Mouse (Mus musculus) limb, embryonic 11.5 days (tissue): ENCODE results near the gene Tmem79. TPM values are rescaled to one million over a fixed set of nuclear protein-coding genes. Genes with fewer than 3 reads are reported as not detected.
"Not testable (repeated sequence)": the region's sequence is repeated elsewhere in the genome, so short reads cannot be mapped to it uniquely, and the experiment has no call there.

ENCODE experiments used
- ATAC-seq: fragments of 200-750 bp; cut with Nextera tagmentation; 2 replicates; pipeline ENCODE4 v1.8.0; 2017; ENCODE audit warnings: low read depth; ENCODE audit not compliant: insufficient number of reproducible peaks, low FRiP score, low TSS enrichment
- DNase-seq: peaks from one replicate; pipeline ENCODE4 v3.0.0-alpha.2; 2015; ENCODE audit warnings: low spot score
- H3K27ac ChIP-seq: fragments of 300-500 bp; sonication (generic); replicated peaks from 2 replicates; pipeline ENCODE4 v1.5.1; 2014; ENCODE audit warnings: low read depth, mild to moderate bottlenecking, low read length
- H3K27me3 ChIP-seq: fragments of 300-500 bp; sonication (generic); 2 replicates; pipeline ENCODE4 v1.6.1; 2014; ENCODE audit warnings: mild to moderate bottlenecking, low read length, mixed read lengths; ENCODE audit not compliant: control insufficient read depth, insufficient read depth
- H3K36me3 ChIP-seq: fragments of 300-500 bp; sonication (generic); 2 replicates; pipeline ENCODE4 v1.6.1; 2014; ENCODE audit warnings: mild to moderate bottlenecking, low read length, moderate library complexity, mixed read lengths; ENCODE audit not compliant: control insufficient read depth, insufficient read depth
- H3K4me1 ChIP-seq: fragments of 300-500 bp; sonication (generic); 2 replicates; pipeline ENCODE4 v1.6.1; 2014; ENCODE audit warnings: low read length, mixed read lengths; ENCODE audit not compliant: control insufficient read depth, insufficient read depth
- H3K4me2 ChIP-seq: fragments of 300-500 bp; sonication (generic); 2 replicates; pipeline ENCODE4 v1.6.1; 2014; ENCODE audit warnings: low read depth, mild to moderate bottlenecking, moderate library complexity; ENCODE audit not compliant: severe bottlenecking
- H3K4me3 ChIP-seq: fragments of 300-500 bp; sonication (generic); 2 replicates; pipeline ENCODE4 v1.5.1; 2014; ENCODE audit warnings: low read depth, low read length
- H3K9ac ChIP-seq: fragments of 300-500 bp; sonication (generic); 2 replicates; pipeline ENCODE4 v1.6.1; 2014; ENCODE audit warnings: mild to moderate bottlenecking, low read length
- H3K9me3 ChIP-seq: fragments of 300-500 bp; sonication (generic); 2 replicates; pipeline ENCODE4 v1.6.1; 2016; ENCODE audit warnings: low read length; ENCODE audit not compliant: control insufficient read depth
- WGBS: fragments of 180-500 bp; shearing (Covaris S2); extraction: QIAGEN DNeasy Blood & Tissue Kit; methylation state at CpG from one replicate; pipeline ENCODE4 v1.1.7; 2014; 5-methylcytosine and 5-hydroxymethylcytosine counted together
- polyA plus RNA-seq: library from polyadenylated mRNA; unstranded; fragments of >200 nt; fragmentation: Nextera tagmentation; extraction: Ambion mirVana; gene quantifications from 2 replicates; pipeline ENCODE4 v1.2.1, GENCODE M21; 2014

Tmem79 gene
- polyA plus RNA-seq, 1 experiment from 2014 or later: 1.8 TPM

- not testable (repeated sequence) for DNase-seq, H3K27me3 ChIP-seq, H3K4me1 ChIP-seq, H3K4me2 ChIP-seq, H3K9ac ChIP-seq, H3K27ac ChIP-seq, H3K9me3 ChIP-seq, ATAC-seq, H3K4me3 ChIP-seq, H3K36me3 ChIP-seq
- WGBS: 95% methylated on average over 14 of the region's 14 CpGs
These were observed 51.0 kb downstream of the Tmem79 start for GRCm38 (mm10) chr3:88284815-88285564.

DNA sequence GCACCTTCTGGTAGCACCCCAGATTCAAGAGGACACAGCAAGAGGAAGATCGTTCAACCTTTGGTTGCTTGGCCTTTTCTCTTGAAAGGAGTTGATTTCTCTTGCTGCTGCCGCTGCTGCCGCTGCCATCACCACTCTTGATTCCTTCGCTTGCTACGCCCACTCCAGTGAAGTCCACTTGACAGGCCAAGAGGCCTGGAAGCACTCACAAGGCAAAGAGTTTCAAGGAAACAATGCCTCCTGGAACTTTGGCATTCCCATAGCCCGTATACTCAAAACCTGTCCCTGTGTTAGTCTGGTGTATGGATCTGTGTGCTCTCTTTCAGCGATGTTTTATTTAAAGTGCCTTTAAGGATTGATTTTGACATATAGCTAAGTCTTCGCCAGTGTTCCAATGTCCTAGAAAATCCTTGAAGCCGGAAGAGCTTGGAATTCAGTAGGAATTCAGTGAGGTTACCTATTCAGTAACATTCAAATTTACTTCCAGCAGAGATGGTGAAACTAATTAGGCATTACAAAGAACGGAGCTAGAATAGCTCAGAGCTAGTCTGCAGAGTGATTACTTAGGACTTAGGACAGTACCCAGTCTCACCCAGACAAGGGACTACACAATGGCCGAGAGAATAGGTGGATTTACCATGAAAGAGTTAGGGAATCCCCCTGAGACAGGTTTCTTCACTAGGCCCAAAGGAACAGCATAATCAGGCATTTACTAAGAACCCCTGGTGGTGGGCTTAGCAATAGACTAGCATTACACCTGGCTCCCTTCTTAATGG is 54.6 kb downstream of the Tmem79 start:
- not testable (repeated sequence) for H3K9ac ChIP-seq, ATAC-seq, H3K4me3 ChIP-seq, H3K4me1 ChIP-seq, H3K27ac ChIP-seq, H3K9me3 ChIP-seq, H3K36me3 ChIP-seq, H3K27me3 ChIP-seq, DNase-seq, H3K4me2 ChIP-seq
- WGBS: 76% methylated on average over 11 of the region's 11 CpGs

DNA sequence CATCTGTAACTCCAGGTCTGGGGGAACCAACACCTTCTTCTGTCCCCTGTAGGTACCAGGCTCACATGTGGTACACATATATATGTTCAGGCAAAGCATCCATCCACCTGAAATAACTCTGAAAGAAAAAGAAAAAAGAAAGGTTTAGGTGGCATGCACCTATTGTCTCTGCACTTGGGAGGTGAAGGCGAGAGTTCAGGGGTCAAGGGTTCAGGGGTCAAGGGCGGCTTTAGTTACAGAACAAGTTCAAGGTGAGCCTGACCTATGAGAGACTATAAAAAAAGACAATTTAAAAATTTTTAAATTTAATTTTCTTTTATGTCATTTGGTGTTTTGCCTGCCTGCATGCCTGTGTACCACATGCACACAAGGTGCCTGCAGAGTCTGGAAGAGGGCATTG is 55.9 kb downstream of the Tmem79 start:
- WGBS: 91% methylated on average over 2 of the region's 2 CpGs
- H3K4me3 ChIP-seq: no peak overlapping the region
- ATAC-seq: no peak
- no peaks in the 10 kb centered on the region for H3K36me3 ChIP-seq
- no peaks in the 10 kb centered on the region for H3K4me1 ChIP-seq
- H3K27ac ChIP-seq: no peak overlapping the region
- H3K4me2 ChIP-seq: no peak overlapping the region
- no peaks in the 10 kb centered on the region for H3K27me3 ChIP-seq
- no peak overlapping the region for H3K9ac ChIP-seq
- no peak for DNase-seq
- no peaks in the 10 kb centered on the region for H3K9me3 ChIP-seq

Other genes with a start within 250 kb of the Tmem79 start
- 12.6 and 14.3 TPM in 2 replicates for gene Mef2d, start 193.8 kb downstream of the Tmem79 start, polyA plus RNA-seq
- gene Rhbg, start 81.4 kb downstream of the Tmem79 start, polyA plus RNA-seq: 0.11 and 0.60 TPM in 2 replicates
- 0.37 and 0.59 TPM in 2 replicates for gene Gm38392, start 48.9 kb downstream of the Tmem79 start, polyA plus RNA-seq
- 11.9 TPM in 2 replicates for gene Tsacc, start 39.1 kb downstream of the Tmem79 start, polyA plus RNA-seq
- gene Cct3, start 39.0 kb downstream of the Tmem79 start, polyA plus RNA-seq: 764 and 785 TPM in 2 replicates
- gene Glmp, start 11.1 kb downstream of the Tmem79 start, polyA plus RNA-seq: 90.5 and 100 TPM in 2 replicates
- gene Smg5, start 112 bp upstream of the Tmem79 start, polyA plus RNA-seq: 44.9 and 49.0 TPM in 2 replicates
- gene Paqr6, start 28.4 kb upstream of the Tmem79 start, polyA plus RNA-seq: 1.1 and 1.8 TPM in 2 replicates
- not detected in 2 replicates for gene Bglap3, start 36.6 kb upstream of the Tmem79 start, polyA plus RNA-seq
- not detected in 2 replicates for gene Bglap2, start 42.6 kb upstream of the Tmem79 start, polyA plus RNA-seq
- not detected in 2 replicates for gene Bglap, start 48.3 kb upstream of the Tmem79 start, polyA plus RNA-seq
- 174 and 185 TPM in 2 replicates for gene Pmf1, start 74.2 kb upstream of the Tmem79 start, polyA plus RNA-seq
- gene Slc25a44, start 89.0 kb upstream of the Tmem79 start, polyA plus RNA-seq: 17.7 and 18.9 TPM in 2 replicates
- 5.4 and 5.7 TPM in 2 replicates for gene Sema4a, start 125.0 kb upstream of the Tmem79 start, polyA plus RNA-seq
- gene Lmna, start 173.8 kb upstream of the Tmem79 start, polyA plus RNA-seq: 20.3 and 20.4 TPM in 2 replicates
- gene Mex3a, start 196.2 kb upstream of the Tmem79 start, polyA plus RNA-seq: 42.6 and 43.5 TPM in 2 replicates
- gene Rab25, start 212.2 kb upstream of the Tmem79 start, polyA plus RNA-seq: 2.4 and 3.1 TPM in 2 replicates
- gene Lamtor2, start 216.9 kb upstream of the Tmem79 start, polyA plus RNA-seq: 78.9 and 89.3 TPM in 2 replicates
- 80.1 and 85.3 TPM in 2 replicates for gene Ubqln4, start 217.6 kb upstream of the Tmem79 start, polyA plus RNA-seq
- 220 and 233 TPM in 2 replicates for gene Ssr2, start 239.7 kb upstream of the Tmem79 start, polyA plus RNA-seq